Mouse (Mus musculus): ENCODE data around the gene Tmem100. TPM values are rescaled to one million over a fixed set of nuclear protein-coding genes. Genes with fewer than 3 reads are reported as not detected.

Gene Tmem100
- polyA plus RNA-seq, 1 experiment from 2014 or later, result 1.3 TPM

DNA sequence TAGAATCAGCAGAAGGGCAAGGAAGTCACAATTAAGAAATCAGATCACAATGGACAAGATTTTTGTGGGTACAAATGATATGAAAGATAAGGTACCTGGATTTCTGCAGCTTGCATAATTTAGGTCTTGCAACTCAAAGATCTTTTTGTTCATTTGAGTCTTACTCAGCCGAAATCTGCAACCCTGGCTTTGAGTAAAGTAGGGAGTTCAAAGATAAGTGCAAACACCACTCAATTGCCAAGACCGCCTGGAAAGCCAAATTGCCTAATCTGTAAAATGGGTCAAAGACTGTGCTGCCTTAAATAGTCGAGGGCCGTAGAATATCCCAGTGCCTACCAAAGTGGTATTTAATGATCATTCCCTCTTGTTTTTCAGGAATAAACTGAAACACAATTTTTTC lies 26.8 kb upstream of the Tmem100 start:
- Histone ChIP-seq H3K4me1 (replicated peaks; ENCODE audit: control insufficient read depth, insufficient read depth, low read length) (peaks cover 6% of the 10 kb centered on the region; the same call in 1 of the 2 replicates), H3K4me2 (no peak overlapping the region), H3K27me3 (replicated peaks; ENCODE audit: control insufficient read depth, insufficient read depth, low read length) (no peaks in the 10 kb centered on the region), H3K9ac (ENCODE audit: low read depth, low read length) (no peak overlapping the region), H3K36me3 (ENCODE audit: control insufficient read depth, insufficient read depth, low read length) (no peaks in the 10 kb centered on the region), H3K9me3 (ENCODE audit: control insufficient read depth, low read length) (no peaks in the 10 kb centered on the region), H3K4me3 (ENCODE audit: low read depth, low read length) (no peak overlapping the region), H3K27ac (ENCODE audit: low read depth, low read length) (no peak overlapping the region)
- ATAC-seq (replicated peaks; ENCODE audit: low FRiP score), result no peak
- 83% methylated on average over 4 of the region's 4 CpGs for WGBS
- no peak for DNase-seq (ENCODE audit: low spot score)

DNA sequence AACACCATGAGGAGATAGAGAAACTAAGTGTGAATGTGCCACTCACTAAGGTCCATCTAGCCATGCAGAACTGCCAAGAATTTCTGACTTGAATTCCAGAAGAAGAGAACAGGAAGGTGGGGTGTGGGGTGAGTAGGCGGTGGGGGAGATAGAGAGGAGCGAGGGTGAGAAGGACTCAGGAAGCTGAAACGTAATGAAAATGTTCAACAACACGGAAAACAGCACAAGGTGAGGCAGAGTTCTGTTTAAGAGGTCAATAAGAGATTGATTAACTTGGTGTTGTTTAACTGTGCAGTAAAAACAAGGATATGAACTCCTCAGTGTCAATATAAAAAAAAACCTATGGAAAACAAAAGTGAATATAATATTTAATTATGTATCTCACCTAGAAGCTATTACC lies 24.0 kb upstream of the Tmem100 start:
- Histone ChIP-seq H3K36me3 (ENCODE audit: control insufficient read depth, insufficient read depth, low read length) (no peaks in the 10 kb centered on the region), H3K27me3 (replicated peaks; ENCODE audit: control insufficient read depth, insufficient read depth, low read length) (no peaks in the 10 kb centered on the region; the same call in 1 of the 2 replicates), H3K9ac (ENCODE audit: low read depth, low read length) (no peak overlapping the region), H3K9me3 (ENCODE audit: control insufficient read depth, low read length) (no peaks in the 10 kb centered on the region), H3K4me1 (replicated peaks; ENCODE audit: control insufficient read depth, insufficient read depth, low read length) (peaks cover 6% of the 10 kb centered on the region; the same call in 1 of the 2 replicates), H3K27ac (ENCODE audit: low read depth, low read length) (no peak overlapping the region), H3K4me3 (ENCODE audit: low read depth, low read length) (no peak overlapping the region), H3K4me2 (no peak overlapping the region)
- no peak for DNase-seq (ENCODE audit: low spot score)
- 48% methylated on average over 4 of the region's 4 CpGs for WGBS
- no peak for ATAC-seq (replicated peaks; ENCODE audit: low FRiP score)

DNA sequence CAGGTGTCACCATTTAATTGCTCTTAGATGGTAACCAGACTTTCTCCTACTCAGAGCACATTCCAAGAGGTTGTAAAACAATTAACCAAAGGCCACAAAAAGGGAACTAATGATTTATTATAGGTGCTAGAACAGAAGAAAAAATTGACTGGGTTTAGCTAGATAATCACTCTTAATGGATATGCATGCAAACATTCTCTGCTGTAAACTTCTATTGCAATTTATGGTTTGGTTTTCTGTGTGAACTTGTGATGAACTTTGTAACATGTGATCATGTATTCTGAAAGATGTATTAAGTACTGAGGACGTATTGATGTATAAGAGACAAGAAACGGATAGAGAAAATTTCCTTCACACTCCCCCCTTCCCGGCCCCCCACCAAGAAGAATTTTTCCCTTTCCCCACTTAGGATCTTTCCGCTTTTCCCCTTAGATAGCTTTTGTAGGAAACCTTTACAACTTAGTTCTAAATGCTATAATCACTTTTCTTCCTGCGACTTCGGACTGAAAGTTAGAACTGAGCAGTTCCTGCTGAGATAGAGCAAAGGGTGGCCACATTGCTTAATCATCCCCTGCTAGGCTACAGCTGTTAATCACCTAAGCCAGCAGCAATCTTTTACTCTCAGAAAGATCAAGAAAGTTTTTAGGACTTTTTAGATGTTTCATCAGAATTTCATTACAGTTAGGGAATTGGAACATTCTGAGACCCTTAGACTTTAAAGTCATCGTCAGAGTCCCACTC lies 22.2 kb upstream of the Tmem100 start:
- Histone ChIP-seq H3K27me3 (replicated peaks; ENCODE audit: control insufficient read depth, insufficient read depth, low read length) (no peaks in the 10 kb centered on the region; the same call in 1 of the 2 replicates), H3K36me3 (ENCODE audit: control insufficient read depth, insufficient read depth, low read length) (no peaks in the 10 kb centered on the region), H3K4me2 (no peak overlapping the region), H3K4me3 (ENCODE audit: low read depth, low read length) (no peak overlapping the region), H3K9me3 (ENCODE audit: control insufficient read depth, low read length) (no peaks in the 10 kb centered on the region), H3K4me1 (replicated peaks; ENCODE audit: control insufficient read depth, insufficient read depth, low read length) (no peaks in the 10 kb centered on the region), H3K9ac (ENCODE audit: low read depth, low read length) (no peak overlapping the region), H3K27ac (ENCODE audit: low read depth, low read length) (no peak overlapping the region)
- no peak for DNase-seq (ENCODE audit: low spot score)
- ATAC-seq (replicated peaks; ENCODE audit: low FRiP score), result no peak
- WGBS, result 40% methylated on average over 7 of the region's 7 CpGs

DNA sequence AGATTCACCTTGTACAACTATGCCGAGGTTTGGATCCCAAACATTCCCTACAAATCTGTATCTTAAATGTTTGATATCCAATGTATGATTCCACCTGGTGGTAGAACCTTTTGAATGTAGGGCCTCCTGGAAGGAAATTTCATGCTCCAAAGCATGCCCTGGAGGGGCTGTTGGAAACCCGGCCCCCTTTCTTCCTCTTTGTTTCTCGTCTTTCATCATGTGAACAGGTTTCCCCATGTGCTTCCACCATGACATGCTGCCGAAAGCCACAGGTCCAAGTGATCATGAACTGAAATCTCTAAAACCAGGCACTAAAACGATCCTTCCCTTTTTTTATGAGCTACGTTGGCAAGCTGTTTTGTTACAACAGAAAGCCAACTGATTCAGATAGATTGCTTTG lies 16.5 kb upstream of the Tmem100 start:
- no peak overlapping the region for H3K4me3 ChIP-seq (ENCODE audit: low read depth, low read length)
- ATAC-seq (replicated peaks; ENCODE audit: low FRiP score), result no peak
- H3K4me1 ChIP-seq (replicated peaks; ENCODE audit: control insufficient read depth, insufficient read depth, low read length), result no peaks in the 10 kb centered on the region
- H3K27me3 ChIP-seq (replicated peaks; ENCODE audit: control insufficient read depth, insufficient read depth, low read length), result no peaks in the 10 kb centered on the region; the same call in 1 of the 2 replicates
- no peak for DNase-seq (ENCODE audit: low spot score)
- H3K4me2 ChIP-seq, result no peak overlapping the region
- no peaks in the 10 kb centered on the region for H3K36me3 ChIP-seq (ENCODE audit: control insufficient read depth, insufficient read depth, low read length)
- H3K9me3 ChIP-seq (ENCODE audit: control insufficient read depth, low read length), result no peaks in the 10 kb centered on the region
- H3K27ac ChIP-seq (ENCODE audit: low read depth, low read length), result no peak overlapping the region
- WGBS, result 77% methylated on average over 6 of the region's 6 CpGs
- no peak overlapping the region for H3K9ac ChIP-seq (ENCODE audit: low read depth, low read length)

DNA sequence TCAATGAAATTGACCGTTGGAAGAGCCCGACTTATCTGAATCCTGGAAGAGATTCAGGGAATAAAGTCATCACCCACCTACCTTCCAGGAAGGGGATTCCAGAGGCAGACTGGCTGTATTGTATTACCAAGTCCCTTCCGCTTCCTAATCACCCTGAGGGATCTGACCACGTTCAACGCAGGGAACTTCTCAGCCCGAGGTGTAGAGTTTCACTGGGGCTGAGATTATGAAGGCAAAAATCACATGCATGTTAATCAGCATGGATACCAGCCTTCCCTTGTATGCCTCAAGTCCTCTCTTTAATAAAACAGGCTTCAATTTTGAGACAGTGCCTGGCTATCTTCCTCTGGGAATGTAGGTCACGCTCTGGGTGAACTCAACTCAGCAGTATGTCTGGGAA lies 14.9 kb upstream of the Tmem100 start:
- H3K9ac ChIP-seq (ENCODE audit: low read depth, low read length), result no peak overlapping the region
- H3K9me3 ChIP-seq (ENCODE audit: control insufficient read depth, low read length), result no peaks in the 10 kb centered on the region
- DNase-seq (ENCODE audit: low spot score), result no peak
- H3K4me3 ChIP-seq (ENCODE audit: low read depth, low read length), result no peak overlapping the region
- no peaks in the 10 kb centered on the region for H3K27me3 ChIP-seq (replicated peaks; ENCODE audit: control insufficient read depth, insufficient read depth, low read length)
- ATAC-seq (replicated peaks; ENCODE audit: low FRiP score), result no peak
- no peaks in the 10 kb centered on the region for H3K4me1 ChIP-seq (replicated peaks; ENCODE audit: control insufficient read depth, insufficient read depth, low read length)
- no peaks in the 10 kb centered on the region for H3K36me3 ChIP-seq (ENCODE audit: control insufficient read depth, insufficient read depth, low read length)
- no peak overlapping the region for H3K27ac ChIP-seq (ENCODE audit: low read depth, low read length)
- WGBS, result 58% methylated on average over 7 of the region's 7 CpGs
- H3K4me2 ChIP-seq, result no peak overlapping the region

DNA sequence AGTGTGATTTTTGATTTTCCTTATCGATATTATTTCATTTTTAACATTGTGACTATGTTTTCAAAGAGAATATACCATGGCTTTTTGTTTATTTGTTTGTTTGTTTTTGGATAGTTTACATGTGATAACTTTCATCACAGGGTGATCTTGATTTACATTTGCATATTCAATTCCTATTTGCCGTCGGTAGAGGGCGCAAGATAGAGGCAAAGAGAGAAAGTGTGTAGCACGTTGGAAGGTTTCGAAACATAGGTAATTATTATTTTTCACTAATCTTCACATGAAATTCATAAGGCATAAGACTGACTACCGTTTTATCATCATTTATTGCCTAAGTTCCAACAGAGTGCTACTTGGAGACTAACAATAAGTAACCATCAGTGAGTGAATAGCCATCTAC lies 11.0 kb upstream of the Tmem100 start:
- Histone ChIP-seq H3K36me3 (ENCODE audit: control insufficient read depth, insufficient read depth, low read length) (no peaks in the 10 kb centered on the region), H3K27ac (ENCODE audit: low read depth, low read length) (no peak overlapping the region), H3K27me3 (replicated peaks; ENCODE audit: control insufficient read depth, insufficient read depth, low read length) (no peaks in the 10 kb centered on the region), H3K4me3 (ENCODE audit: low read depth, low read length) (no peak overlapping the region), H3K4me1 (replicated peaks; ENCODE audit: control insufficient read depth, insufficient read depth, low read length) (no peaks in the 10 kb centered on the region), H3K9ac (ENCODE audit: low read depth, low read length) (no peak overlapping the region), H3K9me3 (ENCODE audit: control insufficient read depth, low read length) (no peaks in the 10 kb centered on the region), H3K4me2 (no peak overlapping the region)
- 23% methylated on average over 7 of the region's 7 CpGs for WGBS
- ATAC-seq (replicated peaks; ENCODE audit: low FRiP score), result no peak
- DNase-seq (ENCODE audit: low spot score), result no peak

DNA sequence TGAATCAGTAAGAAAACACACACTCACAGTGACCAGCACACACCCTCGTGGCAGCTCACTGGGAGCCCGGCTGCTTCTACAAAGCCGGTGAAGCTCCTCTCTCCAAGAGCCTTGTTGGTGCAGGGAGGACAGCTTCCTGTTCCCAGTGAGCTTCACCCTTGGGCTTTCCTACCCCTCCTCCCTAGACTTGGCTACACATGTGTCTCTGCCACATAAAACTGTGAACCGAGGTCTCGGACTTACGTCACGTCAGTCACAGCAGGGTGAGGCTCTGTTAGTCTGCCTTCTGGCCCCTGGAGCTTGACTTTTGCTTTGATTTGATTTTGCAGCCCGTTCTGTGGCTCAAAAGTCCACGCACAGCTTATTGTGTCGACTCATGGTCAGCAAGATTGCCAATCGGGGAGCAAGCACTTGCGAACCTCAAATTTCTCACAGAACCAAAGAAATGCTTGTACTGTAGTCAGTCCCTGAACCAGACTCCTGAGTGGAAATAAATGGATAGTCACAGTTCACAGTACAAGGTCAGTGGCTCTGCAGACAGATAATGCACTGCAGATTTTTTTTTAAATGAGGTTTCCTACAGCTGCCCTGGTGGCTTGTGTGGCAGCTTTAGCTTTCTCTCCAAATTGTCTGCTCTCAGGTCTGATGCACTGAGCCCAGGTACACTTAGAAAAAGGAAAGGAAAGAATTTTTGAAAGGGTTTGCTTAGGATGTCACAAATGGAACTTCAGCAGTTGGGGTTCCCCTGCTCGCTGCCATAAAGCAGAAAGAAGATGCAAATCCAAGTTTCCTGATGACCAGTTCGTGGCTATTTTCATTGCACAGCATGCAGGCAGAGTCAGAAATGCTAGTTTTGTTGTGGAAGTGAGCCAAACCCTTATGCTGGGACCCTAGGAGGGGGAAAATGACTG lies 4.0 kb upstream of the Tmem100 start:
- no peak for DNase-seq (ENCODE audit: low spot score)
- Histone ChIP-seq H3K4me3 (ENCODE audit: low read depth, low read length) (no peak overlapping the region), H3K9me3 (ENCODE audit: control insufficient read depth, low read length) (no peaks in the 10 kb centered on the region), H3K4me2 (no peak overlapping the region), H3K9ac (ENCODE audit: low read depth, low read length) (no peak overlapping the region), H3K27ac (ENCODE audit: low read depth, low read length) (no peak overlapping the region), H3K4me1 (replicated peaks; ENCODE audit: control insufficient read depth, insufficient read depth, low read length) (no peaks in the 10 kb centered on the region), H3K27me3 (replicated peaks; ENCODE audit: control insufficient read depth, insufficient read depth, low read length) (peaks cover 8% of the 10 kb centered on the region), H3K36me3 (ENCODE audit: control insufficient read depth, insufficient read depth, low read length) (no peaks in the 10 kb centered on the region)
- ATAC-seq (replicated peaks; ENCODE audit: low FRiP score), result no peak
- 57% methylated on average over 14 of the region's 14 CpGs for WGBS

DNA sequence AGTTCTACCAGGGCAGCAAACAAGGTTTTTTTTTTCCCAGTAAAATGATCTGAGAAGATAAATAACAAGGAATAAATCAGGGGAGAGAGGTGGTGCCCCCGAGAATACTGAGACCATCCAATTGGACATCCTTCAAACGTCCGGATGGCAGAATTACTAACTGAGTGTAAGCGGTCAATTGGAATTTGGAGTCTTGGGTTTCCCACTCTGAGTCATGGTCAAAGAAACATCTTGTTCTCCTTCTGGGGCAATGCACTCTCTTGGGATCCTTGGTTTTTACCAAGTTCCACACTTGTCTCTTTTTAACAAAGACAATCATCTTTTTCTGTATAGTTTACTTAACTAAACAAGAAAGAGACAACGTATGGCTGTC lies 3.4 kb upstream of the Tmem100 start:
- Histone ChIP-seq H3K9ac (ENCODE audit: low read depth, low read length) (no peak overlapping the region), H3K36me3 (ENCODE audit: control insufficient read depth, insufficient read depth, low read length) (no peaks in the 10 kb centered on the region), H3K4me2 (no peak overlapping the region), H3K4me3 (ENCODE audit: low read depth, low read length) (no peak overlapping the region), H3K9me3 (ENCODE audit: control insufficient read depth, low read length) (no peaks in the 10 kb centered on the region), H3K4me1 (replicated peaks; ENCODE audit: control insufficient read depth, insufficient read depth, low read length) (no peaks in the 10 kb centered on the region), H3K27ac (ENCODE audit: low read depth, low read length) (no peak overlapping the region), H3K27me3 (replicated peaks; ENCODE audit: control insufficient read depth, insufficient read depth, low read length) (peaks cover 10% of the 10 kb centered on the region)
- DNase-seq (ENCODE audit: low spot score), result no peak
- no peak for ATAC-seq (replicated peaks; ENCODE audit: low FRiP score)
- 87% methylated on average over 5 of the region's 5 CpGs for WGBS

All from liver, embryonic 11.5 days (tissue).